Mouse (Mus musculus): Measurements from ENCODE around the gene Shb. TPM values are rescaled to one million over a fixed set of nuclear protein-coding genes. Genes with fewer than 3 reads are reported as not detected.
A peak's percentile ranks its signal among the peaks of the same experiment; 100 is the strongest.

Shb gene
- polyA plus RNA-seq, 1 experiment from 2014 or later: 7.2 TPM

DNA sequence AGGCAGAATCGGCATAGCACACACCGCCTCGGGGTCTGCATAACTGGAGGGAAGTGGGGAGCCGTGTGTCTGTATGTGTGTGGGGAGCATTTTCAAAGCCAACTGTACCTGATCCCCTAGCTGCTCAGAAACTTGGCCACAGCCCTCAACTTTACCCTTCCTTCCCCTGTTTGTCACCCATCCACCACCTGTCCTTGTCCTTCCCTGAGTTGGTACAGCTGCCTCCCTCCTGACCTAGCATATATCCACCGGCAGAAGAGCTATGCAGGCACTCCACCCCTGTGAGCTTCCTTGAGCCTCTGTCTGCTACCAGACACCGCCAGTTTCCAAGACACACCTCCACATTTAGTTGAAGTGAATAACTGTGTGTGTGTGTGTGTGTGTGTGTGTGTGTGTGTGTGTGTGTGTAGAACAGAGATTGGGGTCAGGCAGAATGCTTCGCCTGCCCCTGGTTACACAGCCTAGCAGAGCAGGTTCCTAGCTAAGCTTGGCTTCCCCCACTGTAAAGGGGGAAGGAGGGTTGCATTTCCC is 95.8 kb downstream of the Shb start:
- Histone ChIP-seq H3K27me3 (no peaks in the 10 kb centered on the region), H3K4me1 (replicated peaks) (peaks cover 56% of the 10 kb centered on the region), H3K9me3 (no peaks in the 10 kb centered on the region), H3K4me3 (no peak overlapping the region), H3K27ac (replicated peaks) (peak overlapping the region; percentile 2; the same call in 1 of the 2 replicates), H3K4me2 (no peak overlapping the region), H3K9ac (no peak overlapping the region), H3K36me3 (no peaks in the 10 kb centered on the region)
- ATAC-seq (ENCODE audit: low FRiP score, low read depth): no peak
- 58% methylated on average over 7 of the region's 7 CpGs for WGBS

- H3K27me3 ChIP-seq: no peaks in the 10 kb centered on the region
- H3K4me1 ChIP-seq (replicated peaks): peaks cover 56% of the 10 kb centered on the region
- H3K27ac ChIP-seq (replicated peaks): 0 out of 2 replicates have a peak overlapping the region, but pooled peaks have one; percentile 2
- WGBS: 31% methylated on average over 2 of the region's 2 CpGs
- no peaks in the 10 kb centered on the region for H3K36me3 ChIP-seq
- H3K9me3 ChIP-seq: no peaks in the 10 kb centered on the region
- ATAC-seq (ENCODE audit: low FRiP score, low read depth): no peak
- no peak overlapping the region for H3K9ac ChIP-seq
- no peak overlapping the region for H3K4me2 ChIP-seq
- H3K4me3 ChIP-seq: no peak overlapping the region
These were observed 96.4 kb downstream of the Shb start for GRCm38 (mm10) chr4:45435899-45436298.

DNA sequence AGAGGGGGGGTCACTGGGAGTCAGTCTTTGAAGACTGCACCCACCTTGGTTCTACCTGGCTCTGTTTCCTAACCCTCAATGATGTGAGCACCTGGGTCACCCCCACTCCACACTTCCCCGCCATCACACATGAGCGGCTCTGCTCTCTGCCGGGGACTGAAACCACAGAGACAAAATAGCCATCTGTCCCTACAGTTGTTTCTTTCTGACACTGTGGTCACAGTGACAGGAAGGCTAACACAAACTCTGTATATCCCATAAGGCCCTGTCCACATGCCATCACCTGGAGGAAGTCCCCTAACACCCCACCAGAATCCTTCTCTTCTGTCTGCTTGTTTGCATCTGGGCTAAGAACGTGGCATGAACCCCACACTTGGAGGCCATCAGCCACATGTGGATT is 97.6 kb downstream of the Shb start:
- no peak overlapping the region for H3K4me3 ChIP-seq
- WGBS: 68% methylated on average over 4 of the region's 4 CpGs
- no peak overlapping the region for H3K9ac ChIP-seq
- H3K36me3 ChIP-seq: no peaks in the 10 kb centered on the region
- no peak overlapping the region for H3K4me2 ChIP-seq
- H3K4me1 ChIP-seq (replicated peaks): peaks cover 59% of the 10 kb centered on the region
- no peaks in the 10 kb centered on the region for H3K27me3 ChIP-seq
- ATAC-seq (ENCODE audit: low FRiP score, low read depth): no peak
- no peaks in the 10 kb centered on the region for H3K9me3 ChIP-seq
- no peak overlapping the region for H3K27ac ChIP-seq (replicated peaks)

DNA sequence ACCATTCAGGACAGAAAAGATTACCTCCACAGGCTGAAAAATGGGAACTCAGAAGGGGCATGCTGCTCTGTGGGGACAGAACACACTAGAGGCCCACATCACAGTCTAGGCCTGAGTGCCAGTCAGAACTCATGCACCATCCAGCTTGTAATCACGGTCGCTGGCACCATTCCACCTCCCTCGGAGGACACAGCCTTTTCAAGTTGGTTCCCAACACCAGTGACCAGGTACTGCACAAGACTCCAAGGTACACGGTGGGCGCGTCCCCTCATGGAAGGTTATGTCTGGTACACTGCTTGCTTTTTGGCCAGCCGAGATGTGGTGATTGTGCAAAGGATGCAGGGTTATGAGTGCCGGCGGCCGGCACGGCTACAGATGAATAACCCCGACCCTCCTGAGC is 98.2 kb downstream of the Shb start:
- Histone ChIP-seq H3K4me2 (no peak overlapping the region), H3K36me3 (no peaks in the 10 kb centered on the region), H3K4me1 (replicated peaks) (peaks cover 59% of the 10 kb centered on the region), H3K4me3 (no peak overlapping the region), H3K9me3 (no peaks in the 10 kb centered on the region), H3K27ac (replicated peaks) (no peak overlapping the region), H3K27me3 (no peaks in the 10 kb centered on the region), H3K9ac (no peak overlapping the region)
- 75% methylated on average over 12 of the region's 12 CpGs for WGBS
- ATAC-seq (ENCODE audit: low FRiP score, low read depth): no peak

GRCm38 (mm10) chr4:45431806-45432205 is 100.5 kb downstream of the Shb start:
- Histone ChIP-seq H3K4me3 (no peak overlapping the region), H3K27me3 (no peaks in the 10 kb centered on the region), H3K9ac (no peak overlapping the region), H3K9me3 (no peaks in the 10 kb centered on the region), H3K36me3 (no peaks in the 10 kb centered on the region), H3K4me2 (no peak overlapping the region), H3K4me1 (replicated peaks) (peaks cover 51% of the 10 kb centered on the region), H3K27ac (replicated peaks) (no peak overlapping the region)
- no peak for ATAC-seq (ENCODE audit: low FRiP score, low read depth)
- 84% methylated on average over 3 of the region's 3 CpGs for WGBS

DNA sequence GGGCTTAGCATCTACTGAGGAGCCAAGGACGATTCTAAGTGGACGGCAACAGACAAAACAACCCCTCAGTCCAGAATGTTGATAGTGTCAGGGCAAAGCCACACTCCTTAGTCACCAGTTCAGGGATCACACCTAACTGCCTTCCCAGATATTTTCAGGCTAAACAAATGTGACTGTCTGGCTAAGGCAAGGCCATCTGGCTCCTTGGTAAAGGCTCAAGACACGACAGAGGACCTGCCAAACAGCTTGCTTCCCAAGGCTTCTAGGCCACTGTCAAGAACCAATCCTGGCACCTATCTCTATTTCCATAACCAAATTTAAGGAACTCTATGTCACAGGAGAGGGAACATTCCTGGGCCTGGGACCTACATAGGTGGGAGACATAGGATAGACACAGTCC is 101.0 kb downstream of the Shb start:
- Histone ChIP-seq H3K4me2 (no peak overlapping the region), H3K27me3 (no peaks in the 10 kb centered on the region), H3K36me3 (no peaks in the 10 kb centered on the region), H3K4me1 (replicated peaks) (peaks cover 49% of the 10 kb centered on the region), H3K9me3 (no peaks in the 10 kb centered on the region), H3K9ac (no peak overlapping the region), H3K27ac (replicated peaks) (no peak overlapping the region), H3K4me3 (no peak overlapping the region)
- no peak for ATAC-seq (ENCODE audit: low FRiP score, low read depth)
- 88% methylated on average over 3 of the region's 3 CpGs for WGBS

DNA sequence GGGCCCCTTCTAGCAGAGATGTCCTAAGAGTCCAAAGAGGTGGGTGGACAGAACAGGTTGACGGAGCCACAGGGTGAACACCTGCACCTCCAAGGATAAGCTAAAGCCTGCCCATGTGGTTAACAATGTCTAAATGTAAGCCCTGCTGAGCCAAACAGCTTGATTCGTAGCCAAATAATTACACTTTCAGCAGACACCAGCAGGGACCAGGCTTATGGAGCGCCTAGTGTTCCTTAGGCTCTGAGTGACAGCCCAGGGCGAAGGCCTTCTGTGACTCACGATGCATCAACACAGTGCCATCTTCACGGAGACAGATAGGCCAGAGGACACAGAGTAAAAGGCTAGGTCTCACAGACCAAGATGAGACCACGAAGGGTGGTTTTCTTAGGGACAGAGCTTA is 102.8 kb downstream of the Shb start:
- 54% methylated on average over 7 of the region's 7 CpGs for WGBS
- no peak overlapping the region for H3K27ac ChIP-seq (replicated peaks)

GRCm38 (mm10) chr4:45426724-45427457 is 105.4 kb downstream of the Shb start:
- no peaks in the 10 kb centered on the region for H3K36me3 ChIP-seq
- H3K9ac ChIP-seq: no peak overlapping the region
- H3K4me3 ChIP-seq: no peak overlapping the region
- H3K27me3 ChIP-seq: no peaks in the 10 kb centered on the region
- no peaks in the 10 kb centered on the region for H3K9me3 ChIP-seq
- peaks cover 24% of the 10 kb centered on the region; the same call in 1 of the 2 replicates for H3K4me1 ChIP-seq (replicated peaks)
- WGBS: 38% methylated on average over 13 of the region's 13 CpGs
- H3K4me2 ChIP-seq: no peak overlapping the region
- no peak for ATAC-seq (ENCODE audit: low FRiP score, low read depth)
- no peak overlapping the region for H3K27ac ChIP-seq (replicated peaks)

More for the DNA sequence above, 102.8 kb downstream of the Shb start:
- Histone ChIP-seq H3K27me3 (no peaks in the 10 kb centered on the region), H3K4me1 (replicated peaks) (peaks cover 34% of the 10 kb centered on the region; the same call in 1 of the 2 replicates), H3K9me3 (no peaks in the 10 kb centered on the region), H3K36me3 (no peaks in the 10 kb centered on the region), H3K9ac (no peak overlapping the region), H3K4me3 (no peak overlapping the region), H3K4me2 (no peak overlapping the region)
- no peak for ATAC-seq (ENCODE audit: low FRiP score, low read depth)

DNA sequence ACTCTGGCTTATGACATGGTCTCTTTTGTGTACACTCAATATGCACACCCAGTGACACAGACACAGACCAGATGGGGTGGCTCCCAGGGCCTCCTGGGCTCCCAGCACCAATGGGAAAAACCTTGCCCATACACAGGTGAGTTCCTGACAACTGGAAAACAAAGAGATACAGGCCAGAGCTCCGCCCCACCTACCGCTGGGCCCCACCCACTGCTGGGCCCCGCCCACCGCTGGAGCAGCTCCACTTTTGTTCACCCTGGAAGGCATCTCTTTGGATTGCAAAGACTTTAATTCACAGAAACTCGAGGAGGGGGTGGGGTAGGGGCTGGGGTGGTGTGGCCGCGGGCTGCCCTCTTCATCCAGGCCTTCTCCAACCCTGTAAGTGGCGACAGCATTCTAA is 108.9 kb downstream of the Shb start:
- WGBS: 29% methylated on average over 8 of the region's 8 CpGs
- no peak for ATAC-seq (ENCODE audit: low FRiP score, low read depth)
- Histone ChIP-seq H3K4me1 (replicated peaks) (peaks cover 27% of the 10 kb centered on the region), H3K9ac (no peak overlapping the region), H3K4me3 (no peak overlapping the region), H3K27me3 (no peaks in the 10 kb centered on the region), H3K27ac (replicated peaks) (no peak overlapping the region), H3K9me3 (no peaks in the 10 kb centered on the region), H3K36me3 (no peaks in the 10 kb centered on the region), H3K4me2 (no peak overlapping the region)

DNA sequence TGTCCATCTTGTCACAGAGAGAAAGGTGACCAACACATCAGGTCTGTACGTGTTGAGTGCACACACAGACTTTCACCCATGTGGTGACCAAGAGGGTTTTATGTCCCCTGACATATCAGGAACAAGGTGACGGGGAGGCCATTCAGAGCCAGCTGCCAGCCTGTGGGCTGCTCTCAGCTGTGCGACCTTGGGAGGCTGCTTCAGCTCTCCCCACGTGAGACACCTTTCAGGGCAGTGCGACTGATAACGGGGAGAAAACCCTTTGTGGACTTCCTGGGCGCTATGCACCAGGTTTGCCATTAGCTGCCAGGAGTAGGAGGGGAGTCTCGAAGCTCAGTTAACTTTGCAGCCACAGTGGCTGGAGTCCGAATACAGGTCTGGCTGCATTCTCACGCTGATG is 109.6 kb downstream of the Shb start:
- WGBS: 87% methylated on average over 10 of the region's 10 CpGs
- no peak for ATAC-seq (ENCODE audit: low FRiP score, low read depth)
- H3K27ac ChIP-seq (replicated peaks): no peak overlapping the region
- no peaks in the 10 kb centered on the region for H3K27me3 ChIP-seq
- H3K9me3 ChIP-seq: no peaks in the 10 kb centered on the region
- no peaks in the 10 kb centered on the region for H3K36me3 ChIP-seq
- peaks cover 24% of the 10 kb centered on the region for H3K4me1 ChIP-seq (replicated peaks)
- H3K4me2 ChIP-seq: no peak overlapping the region
- no peak overlapping the region for H3K4me3 ChIP-seq
- no peak overlapping the region for H3K9ac ChIP-seq

- Histone ChIP-seq H3K9ac (no peak overlapping the region), H3K9me3 (no peaks in the 10 kb centered on the region), H3K36me3 (no peaks in the 10 kb centered on the region), H3K4me3 (no peak overlapping the region), H3K27ac (replicated peaks) (no peak overlapping the region), H3K27me3 (no peaks in the 10 kb centered on the region), H3K4me1 (replicated peaks) (peaks cover 15% of the 10 kb centered on the region), H3K4me2 (no peak overlapping the region)
- 74% methylated on average over 11 of the region's 11 CpGs for WGBS
- ATAC-seq (ENCODE audit: low FRiP score, low read depth): no peak
These were observed 110.6 kb downstream of the Shb start for GRCm38 (mm10) chr4:45421519-45422260.

- H3K4me1 ChIP-seq (replicated peaks): peaks cover 13% of the 10 kb centered on the region
- H3K4me3 ChIP-seq: no peak overlapping the region
- no peaks in the 10 kb centered on the region for H3K9me3 ChIP-seq
- ATAC-seq (ENCODE audit: low FRiP score, low read depth): no peak
- no peak overlapping the region for H3K9ac ChIP-seq
- no peaks in the 10 kb centered on the region for H3K27me3 ChIP-seq
- H3K4me2 ChIP-seq: no peak overlapping the region
- no peaks in the 10 kb centered on the region for H3K36me3 ChIP-seq
- WGBS: 37% methylated on average over 3 of the region's 3 CpGs
- H3K27ac ChIP-seq (replicated peaks): no peak overlapping the region
These were observed 111.5 kb downstream of the Shb start for GRCm38 (mm10) chr4:45420733-45421132.

All from hindbrain, embryonic 15.5 days (tissue).